Mouse (Mus musculus): Measurements from ENCODE around the gene Sh3bp5. TPM values are rescaled to one million over a fixed set of nuclear protein-coding genes. Genes with fewer than 3 reads are reported as not detected.

The Sh3bp5 gene
- polyA plus RNA-seq, 1 experiment from 2014 or later: 9.9 TPM

GRCm38 (mm10) chr14:31323849-31324792 is 111.8 kb downstream of the Sh3bp5 start, which contains the start of gene Dnah1:
Gene Dnah1 (minus strand): TSS chr14:31323896.
- Histone ChIP-seq H3K4me1 (replicated peaks; ENCODE audit: control insufficient read depth, insufficient read depth) (no peaks in the 10 kb centered on the region), H3K9ac (ENCODE audit: low read length) (peak within 1 kb of the TSS; percentile 41; the same call in 1 of the 2 replicates), H3K4me3 (ENCODE audit: low read depth, low read length) (peak within 1 kb of the TSS; percentile 35), H3K9me3 (ENCODE audit: control insufficient read depth, low read length) (no peaks in the 10 kb centered on the region), H3K4me2 (replicated peaks; ENCODE audit: low read depth) (peak within 1 kb of the TSS; percentile 62), H3K36me3 (ENCODE audit: control insufficient read depth, insufficient read depth, low read length) (no peaks in the 10 kb centered on the region), H3K27ac (replicated peaks) (no peak within 1 kb of the TSS), H3K27me3 (ENCODE audit: control insufficient read depth, insufficient read depth, low read length) (no peaks in the 10 kb centered on the region)
- TF ChIP-seq CTCF (IDR thresholded peaks at IDR 0.05; ENCODE audit: low read depth): no peak
- no peak for TF ChIP-seq EP300 (optimal IDR thresholded peaks at IDR 0.05)
- DNase-seq (ENCODE audit: low spot score) (peak; percentile 54), ATAC-seq (ENCODE audit: low FRiP score, low TSS enrichment) (peak; percentile 51; the same call in 1 of the 2 replicates)
- WGBS: 27% methylated on average over 28 of the region's 28 CpGs

DNA sequence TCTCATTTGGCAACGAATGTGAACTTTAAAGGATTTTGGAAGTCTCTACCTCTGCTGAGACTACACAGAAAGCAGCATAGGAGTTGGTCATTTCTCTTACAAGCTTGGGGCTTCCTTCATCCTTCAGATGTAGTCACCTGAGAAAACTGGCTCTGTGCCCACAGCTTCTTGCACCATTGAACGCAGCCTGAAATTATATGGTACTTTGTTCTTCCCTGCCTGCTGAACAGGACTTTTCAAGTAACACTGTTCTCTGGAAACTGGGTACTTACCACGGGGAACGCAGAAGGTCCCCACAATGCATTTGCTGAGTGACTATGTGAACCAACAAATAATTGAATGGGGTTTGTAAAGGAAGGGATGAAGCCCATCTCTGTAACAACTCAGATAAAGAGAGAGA is 112.7 kb downstream of the Sh3bp5 start:
- no peak for ATAC-seq (ENCODE audit: low FRiP score, low TSS enrichment)
- H3K27me3 ChIP-seq (ENCODE audit: control insufficient read depth, insufficient read depth, low read length): no peaks in the 10 kb centered on the region
- H3K4me2 ChIP-seq (replicated peaks; ENCODE audit: low read depth): no peak overlapping the region
- no peak overlapping the region for H3K9ac ChIP-seq (ENCODE audit: low read length)
- TF ChIP-seq CTCF (IDR thresholded peaks at IDR 0.05; ENCODE audit: low read depth): no peak
- no peak for DNase-seq (ENCODE audit: low spot score)
- no peaks in the 10 kb centered on the region for H3K9me3 ChIP-seq (ENCODE audit: control insufficient read depth, low read length)
- H3K4me3 ChIP-seq (ENCODE audit: low read depth, low read length): peak overlapping the region; percentile 35; the same call in 1 of the 2 replicates
- no peak overlapping the region for H3K27ac ChIP-seq (replicated peaks)
- 68% methylated on average over 4 of the region's 4 CpGs for WGBS
- no peaks in the 10 kb centered on the region for H3K36me3 ChIP-seq (ENCODE audit: control insufficient read depth, insufficient read depth, low read length)
- no peaks in the 10 kb centered on the region for H3K4me1 ChIP-seq (replicated peaks; ENCODE audit: control insufficient read depth, insufficient read depth)

GRCm38 (mm10) chr14:31322191-31322590 is 113.7 kb downstream of the Sh3bp5 start:
- Histone ChIP-seq H3K9me3 (ENCODE audit: control insufficient read depth, low read length) (no peaks in the 10 kb centered on the region), H3K4me3 (ENCODE audit: low read depth, low read length) (no peak overlapping the region), H3K9ac (ENCODE audit: low read length) (no peak overlapping the region), H3K4me2 (replicated peaks; ENCODE audit: low read depth) (no peak overlapping the region), H3K27me3 (ENCODE audit: control insufficient read depth, insufficient read depth, low read length) (no peaks in the 10 kb centered on the region), H3K27ac (replicated peaks) (no peak overlapping the region), H3K4me1 (replicated peaks; ENCODE audit: control insufficient read depth, insufficient read depth) (no peaks in the 10 kb centered on the region), H3K36me3 (ENCODE audit: control insufficient read depth, insufficient read depth, low read length) (no peaks in the 10 kb centered on the region)
- TF ChIP-seq EP300 (optimal IDR thresholded peaks at IDR 0.05) (no peak), CTCF (IDR thresholded peaks at IDR 0.05; ENCODE audit: low read depth) (no peak)
- DNase-seq (ENCODE audit: low spot score): no peak
- WGBS: 90% methylated on average over 3 of the region's 3 CpGs
- no peak for ATAC-seq (ENCODE audit: low FRiP score, low TSS enrichment)

GRCm38 (mm10) chr14:31321181-31321580 is 114.7 kb downstream of the Sh3bp5 start:
- 83% methylated on average over 11 of the region's 11 CpGs for WGBS

DNA sequence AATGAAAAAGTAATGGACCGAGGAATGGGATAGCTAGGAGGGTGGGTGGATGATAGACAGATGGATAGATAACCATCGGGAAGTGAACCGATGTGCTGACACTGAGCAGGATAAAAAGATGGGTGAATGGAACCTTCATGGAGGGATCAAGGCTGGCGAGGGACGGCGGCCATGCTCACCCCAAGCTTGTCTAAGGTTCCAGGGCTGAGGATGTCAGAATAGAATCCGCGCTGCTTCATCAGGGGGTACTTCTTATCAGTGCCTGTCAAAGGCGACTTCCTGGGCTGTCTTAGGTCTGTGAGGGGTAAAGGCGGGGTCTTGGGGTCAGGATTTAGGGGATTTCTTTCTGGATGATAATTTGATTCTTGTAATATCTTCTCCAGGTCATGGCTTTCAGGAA is 116.3 kb downstream of the Sh3bp5 start:
- DNase-seq (ENCODE audit: low spot score): no peak
- Histone ChIP-seq H3K4me3 (ENCODE audit: low read depth, low read length) (no peak overlapping the region), H3K36me3 (ENCODE audit: control insufficient read depth, insufficient read depth, low read length) (no peaks in the 10 kb centered on the region), H3K27ac (replicated peaks) (no peak overlapping the region), H3K4me2 (replicated peaks; ENCODE audit: low read depth) (no peak overlapping the region), H3K9me3 (ENCODE audit: control insufficient read depth, low read length) (no peaks in the 10 kb centered on the region), H3K9ac (ENCODE audit: low read length) (no peak overlapping the region), H3K27me3 (ENCODE audit: control insufficient read depth, insufficient read depth, low read length) (no peaks in the 10 kb centered on the region), H3K4me1 (replicated peaks; ENCODE audit: control insufficient read depth, insufficient read depth) (no peaks in the 10 kb centered on the region)
- whole genome bisulfite sequencing: 78% methylated on average over 10 of the region's 10 CpGs
- ATAC-seq (ENCODE audit: low FRiP score, low TSS enrichment): no peak
- TF ChIP-seq CTCF (IDR thresholded peaks at IDR 0.05; ENCODE audit: low read depth) (no peak), EP300 (optimal IDR thresholded peaks at IDR 0.05) (no peak)

More at GRCm38 (mm10) chr14:31321181-31321580, 114.7 kb downstream of the Sh3bp5 start:
- H3K9ac ChIP-seq (ENCODE audit: low read length): no peak overlapping the region
- no peaks in the 10 kb centered on the region for H3K4me1 ChIP-seq (replicated peaks; ENCODE audit: control insufficient read depth, insufficient read depth)
- no peak overlapping the region for H3K27ac ChIP-seq (replicated peaks)
- H3K4me3 ChIP-seq (ENCODE audit: low read depth, low read length): no peak overlapping the region
- H3K9me3 ChIP-seq (ENCODE audit: control insufficient read depth, low read length): no peaks in the 10 kb centered on the region
- ATAC-seq (ENCODE audit: low FRiP score, low TSS enrichment): no peak
- TF ChIP-seq EP300 (optimal IDR thresholded peaks at IDR 0.05) (no peak), CTCF (IDR thresholded peaks at IDR 0.05; ENCODE audit: low read depth) (no peak)
- no peak overlapping the region for H3K4me2 ChIP-seq (replicated peaks; ENCODE audit: low read depth)
- DNase-seq (ENCODE audit: low spot score): no peak
- no peaks in the 10 kb centered on the region for H3K36me3 ChIP-seq (ENCODE audit: control insufficient read depth, insufficient read depth, low read length)
- H3K27me3 ChIP-seq (ENCODE audit: control insufficient read depth, insufficient read depth, low read length): no peaks in the 10 kb centered on the region

GRCm38 (mm10) chr14:31317754-31318153 is 118.1 kb downstream of the Sh3bp5 start:
- WGBS: 78% methylated on average over 3 of the region's 3 CpGs
- Histone ChIP-seq H3K4me1 (replicated peaks; ENCODE audit: control insufficient read depth, insufficient read depth) (no peaks in the 10 kb centered on the region), H3K9me3 (ENCODE audit: control insufficient read depth, low read length) (no peaks in the 10 kb centered on the region), H3K9ac (ENCODE audit: low read length) (no peak overlapping the region), H3K27ac (replicated peaks) (no peak overlapping the region), H3K27me3 (ENCODE audit: control insufficient read depth, insufficient read depth, low read length) (no peaks in the 10 kb centered on the region), H3K4me2 (replicated peaks; ENCODE audit: low read depth) (no peak overlapping the region), H3K36me3 (ENCODE audit: control insufficient read depth, insufficient read depth, low read length) (no peaks in the 10 kb centered on the region), H3K4me3 (ENCODE audit: low read depth, low read length) (no peak overlapping the region)
- DNase-seq (ENCODE audit: low spot score) (no peak), ATAC-seq (ENCODE audit: low FRiP score, low TSS enrichment) (no peak)
- TF ChIP-seq CTCF (IDR thresholded peaks at IDR 0.05; ENCODE audit: low read depth) (no peak), EP300 (optimal IDR thresholded peaks at IDR 0.05) (no peak)
